Mouse (Mus musculus) left cerebral cortex, postnatal 10 days (tissue): ENCODE data around the gene Dnajc5g. TPM values are rescaled to one million over a fixed set of nuclear protein-coding genes. Genes with fewer than 3 reads are reported as not detected.

Experiments
- DNase-seq, 2 experiments: peaks; one replicate each; pipeline ENCODE4 v3.0.0; 2021 to 2022; ENCODE audit warnings: low spot score in 2 of 2, mixed read lengths in 1 of 2; ENCODE audit errors: extremely low spot score in 1 of 2
- intact Hi-C: fragments of 180-260 bp; cut with DNase I; formaldehyde crosslinking; loops from one replicate; pipeline ENCODE4 v1.15.1; 2025
- total RNA-seq, 2 experiments: library from RNA; stranded (reverse); gene quantifications; 2 replicates each; pipeline ENCODE4 v1.2.3; 2021

Gene Dnajc5g
- total RNA-seq, 2 experiments from 2014 or later, result not detected

DNA sequence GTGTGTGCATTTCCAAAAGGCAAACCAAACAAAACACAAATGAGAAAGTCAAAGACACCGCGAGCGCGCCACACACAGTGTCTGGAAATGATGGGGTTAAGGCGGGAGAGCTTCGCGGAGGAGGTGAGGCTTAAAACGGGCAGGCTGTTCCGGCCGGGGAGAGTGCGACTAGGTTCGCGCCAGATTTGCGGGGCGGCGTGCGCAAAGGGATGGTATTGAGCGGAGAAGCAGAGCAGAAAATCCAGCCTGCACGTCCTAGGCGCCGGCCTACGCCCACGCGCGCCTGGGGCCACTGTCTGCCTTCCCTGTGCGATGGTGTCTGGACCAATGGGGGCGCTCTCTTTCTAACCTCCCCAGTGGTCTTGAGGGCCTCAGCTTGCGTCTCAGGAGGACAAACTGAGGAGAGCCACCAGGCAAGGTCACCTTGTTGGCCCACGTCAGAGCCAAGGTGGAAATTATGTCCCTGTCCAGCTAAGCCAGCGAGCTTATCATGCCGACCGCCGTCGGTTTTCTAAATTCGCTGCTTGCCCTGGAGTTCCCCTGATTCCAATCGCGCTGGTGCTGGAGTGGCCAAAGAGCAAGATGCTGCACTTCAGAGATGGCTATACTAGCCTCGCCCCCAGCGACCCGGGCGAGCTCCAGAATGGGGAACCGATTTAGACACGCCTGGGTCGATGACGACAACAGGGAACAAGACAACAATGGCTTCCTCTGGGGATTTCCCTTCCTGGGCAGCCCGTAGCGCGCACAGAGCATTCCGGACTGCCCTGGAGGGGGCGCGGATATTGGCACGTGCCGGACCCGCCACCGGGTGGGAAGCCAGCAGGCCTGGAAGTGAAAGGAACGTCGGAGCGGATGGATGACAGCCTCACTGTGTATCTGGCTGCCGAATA is 11.0 kb upstream of the Dnajc5g start:
- DNase-seq, result peak in 1 of 2 experiments; percentile 75
- intact Hi-C loops, result no loop called here

- DNase-seq, result no peak
- intact Hi-C loops, result no loop called here
These were observed 10.2 kb upstream of the Dnajc5g start for GRCm38 (mm10) chr5:31095711-31096480.

DNA sequence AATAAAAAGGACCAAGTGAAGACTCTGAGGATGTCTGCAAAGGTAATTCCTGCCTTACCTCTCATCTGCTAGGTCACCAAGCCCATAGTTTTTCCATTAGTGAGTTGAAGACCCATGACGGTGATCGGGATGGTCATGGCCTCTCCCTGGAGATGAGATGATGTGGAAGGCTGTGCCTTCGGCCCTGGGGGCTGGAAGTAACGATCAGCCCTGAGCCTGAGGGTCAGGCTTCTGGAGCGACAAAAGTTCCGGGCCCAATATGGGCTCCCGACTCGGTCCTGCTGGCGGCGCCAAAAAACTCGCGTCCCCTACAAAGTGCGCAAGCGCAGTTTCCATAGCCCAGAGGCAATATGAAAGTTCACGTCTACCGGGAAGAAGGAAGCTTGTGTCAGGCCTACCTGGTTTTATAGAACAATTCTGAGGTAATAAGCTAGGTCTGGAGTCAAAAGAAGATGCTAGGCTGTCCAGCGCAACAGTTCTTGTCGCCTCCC is 2.0 kb downstream of the Dnajc5g start, which contains the start of gene Slc30a3:
Slc30a3 (minus strand) TSS at position 238 of the 491 bp plus-strand sequence.
- intact Hi-C loops, result no loop called here
- no peak for DNase-seq

GRCm38 (mm10) chr5:31110781-31111180 is 4.7 kb downstream of the Dnajc5g start:
- intact Hi-C loops, result no loop called here
- DNase-seq, result no peak

GRCm38 (mm10) chr5:31116354-31116753 is 10.3 kb downstream of the Dnajc5g start, which contains the start of gene Trim54:
Gene Trim54, plus strand, starts transcription at chr5:31116712.
- DNase-seq, result no peak

DNA sequence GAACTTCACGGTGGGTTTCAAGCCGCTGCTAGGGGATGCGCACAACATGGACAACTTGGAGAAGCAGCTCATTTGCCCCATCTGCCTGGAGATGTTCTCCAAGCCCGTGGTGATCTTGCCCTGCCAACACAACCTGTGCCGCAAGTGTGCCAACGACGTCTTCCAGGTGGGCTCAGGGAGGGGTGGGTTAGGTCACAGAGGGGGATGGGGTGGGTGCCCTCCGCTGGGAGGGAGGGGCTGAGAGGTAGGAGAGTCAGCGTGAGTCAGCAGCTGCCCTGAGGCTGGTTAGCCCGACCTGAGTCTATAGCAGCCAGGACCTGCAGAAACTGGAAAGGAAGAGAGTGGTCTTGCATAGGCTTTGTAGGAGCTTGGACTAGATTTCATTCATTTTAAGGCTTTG is 10.8 kb downstream of the Dnajc5g start:
- intact Hi-C loops, result no loop called here
- DNase-seq, result no peak

More at GRCm38 (mm10) chr5:31116354-31116753, 10.3 kb downstream of the Dnajc5g start, which contains the start of gene Trim54:
- intact Hi-C loops, result no loop called here

DNA sequence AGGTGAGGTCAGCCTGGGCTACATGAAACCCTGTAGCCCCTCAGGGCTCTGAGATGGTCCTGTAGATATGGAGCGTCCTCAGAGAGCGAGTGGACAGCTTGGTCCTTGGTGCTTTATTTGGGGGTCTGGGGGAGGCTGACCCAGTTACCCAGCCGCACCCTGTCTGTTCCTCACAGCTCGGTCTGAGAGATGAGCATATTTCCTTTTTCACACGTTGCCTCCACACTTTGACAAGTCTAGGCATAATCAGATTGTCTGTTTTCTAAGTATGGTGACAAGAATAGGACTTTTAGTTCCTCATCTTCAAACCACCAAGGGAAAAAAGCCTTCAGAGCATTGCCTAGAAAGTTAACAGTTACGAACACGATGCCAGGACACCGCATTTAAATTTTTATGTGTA is 15.0 kb downstream of the Dnajc5g start:
- intact Hi-C loops, result no loop called here
- peak in 1 of 2 experiments; percentile 50 for DNase-seq

GRCm38 (mm10) chr5:31123481-31123880 is 17.4 kb downstream of the Dnajc5g start:
- DNase-seq, result no peak
- intact Hi-C loops, result no loop called here

GRCm38 (mm10) chr5:31126050-31126449 is 20.0 kb downstream of the Dnajc5g start:
- intact Hi-C loops, result no loop called here
- DNase-seq, result no peak

DNA sequence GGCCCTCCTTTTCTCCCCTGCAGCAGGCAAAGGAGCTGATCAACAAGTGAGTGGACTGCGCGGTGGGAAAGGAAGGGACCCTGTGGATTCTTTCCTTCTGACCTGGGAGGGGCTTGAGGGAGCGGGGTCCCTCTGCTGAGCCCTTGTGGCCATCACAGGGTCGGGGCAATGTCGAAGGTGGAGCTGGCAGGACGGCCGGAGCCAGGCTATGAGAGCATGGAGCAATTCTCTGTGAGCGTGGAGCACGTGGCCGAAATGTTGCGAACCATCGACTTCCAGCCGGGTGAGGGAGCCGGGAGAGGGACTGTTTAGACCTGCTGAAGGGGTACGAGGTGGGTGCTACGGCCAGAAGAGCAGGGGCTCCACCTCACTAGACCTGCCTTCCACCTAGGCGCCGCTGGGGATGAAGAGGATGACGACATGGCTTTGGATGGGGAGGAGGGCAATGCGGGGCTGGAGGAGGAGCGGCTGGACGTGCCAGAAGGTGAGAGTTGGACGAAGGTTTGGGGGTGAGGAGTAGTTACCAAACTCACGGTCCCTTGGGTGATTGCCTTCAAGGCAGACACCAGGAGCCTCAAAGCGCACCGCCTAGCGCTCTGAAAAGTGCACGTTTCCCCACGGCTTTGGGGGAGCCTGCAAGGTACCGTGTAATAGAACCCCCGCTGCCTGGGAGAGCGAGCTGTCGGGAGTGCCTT is 30.8 kb downstream of the Dnajc5g start:
- intact Hi-C loops, result no loop called here
- DNase-seq, result no peak

- DNase-seq, result no peak
- intact Hi-C loops, result no loop called here
These were observed 31.6 kb downstream of the Dnajc5g start for GRCm38 (mm10) chr5:31137658-31138057.

DNA sequence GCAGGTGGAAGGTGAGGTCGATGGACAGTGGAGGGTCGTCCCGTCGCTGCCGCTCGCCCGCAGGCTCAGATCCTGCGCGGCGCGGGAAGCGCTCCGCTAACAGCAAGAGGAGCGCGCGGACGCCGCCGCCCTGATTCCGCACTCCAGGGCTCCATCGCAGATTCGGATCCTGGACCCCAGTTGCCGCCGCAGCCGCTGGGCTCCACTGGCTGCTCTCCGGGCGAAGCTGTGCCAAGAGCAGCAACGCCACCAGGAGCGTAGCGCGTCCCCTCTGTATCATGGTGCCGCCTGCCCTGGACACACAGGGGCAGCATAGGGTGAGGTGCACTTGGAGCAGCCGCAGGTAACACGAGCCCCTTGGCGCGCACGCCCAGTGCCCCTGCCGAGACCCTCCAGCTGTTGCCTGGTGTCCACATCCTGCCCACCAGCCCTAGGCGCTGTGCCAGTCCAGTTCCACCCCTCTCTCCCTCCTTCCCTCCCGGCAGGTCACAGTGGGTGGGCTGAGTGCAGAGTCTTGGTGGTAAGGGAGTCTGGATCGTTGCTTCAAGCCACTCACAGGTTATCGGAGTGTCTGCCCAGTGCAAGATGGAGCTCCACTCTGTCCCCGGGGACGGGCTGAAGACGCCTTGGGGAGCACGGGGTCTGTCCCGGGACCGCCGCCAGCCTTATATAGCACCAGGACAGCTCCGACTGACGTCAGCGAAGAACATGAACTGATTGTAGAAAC is 32.3 kb downstream of the Dnajc5g start, which contains the start of gene Ucn:
Ucn (minus strand) TSS at position 589 of the 727 bp plus-strand sequence.
- DNase-seq, result peak in 1 of 2 experiments; percentile 40
- intact Hi-C loops, result no loop called here

DNA sequence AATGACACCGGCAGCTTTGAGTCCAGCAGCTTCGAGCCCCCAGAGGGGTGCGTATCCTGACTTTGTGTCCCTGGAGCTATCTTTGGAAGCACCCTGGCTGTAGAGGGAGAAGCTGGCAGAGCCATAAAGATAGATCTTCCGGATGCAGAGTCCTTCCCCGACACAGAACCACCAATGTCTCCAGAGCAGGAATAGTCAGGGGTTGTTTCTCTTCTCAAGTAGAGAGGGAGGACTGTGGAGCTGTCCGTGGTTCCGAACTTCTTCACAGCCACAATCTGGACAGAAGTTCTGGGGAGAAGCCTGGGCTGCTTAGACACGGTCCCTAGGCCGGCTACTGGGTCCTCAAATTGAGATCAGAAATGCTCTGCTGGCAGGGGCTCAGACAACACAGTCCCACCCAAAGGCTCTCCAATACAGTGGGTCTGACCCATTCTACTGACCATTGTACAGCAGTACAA is 32.9 kb downstream of the Dnajc5g start:
- intact Hi-C loops, result no loop called here

GRCm38 (mm10) chr5:31149781-31150180 is 43.7 kb downstream of the Dnajc5g start:
- DNase-seq, result no peak

More for the DNA sequence above, 32.9 kb downstream of the Dnajc5g start:
- DNase-seq, result no peak

GRCm38 (mm10) chr5:31151746-31152145 is 45.7 kb downstream of the Dnajc5g start:
- DNase-seq, result no peak

More at GRCm38 (mm10) chr5:31149781-31150180, 43.7 kb downstream of the Dnajc5g start:
- intact Hi-C loops, result no loop called here

GRCm38 (mm10) chr5:31153516-31154151 is 47.5 kb downstream of the Dnajc5g start:
- no peak for DNase-seq
- intact Hi-C loops, result no loop called here

More at GRCm38 (mm10) chr5:31151746-31152145, 45.7 kb downstream of the Dnajc5g start:
- intact Hi-C loops, result no loop called here

DNA sequence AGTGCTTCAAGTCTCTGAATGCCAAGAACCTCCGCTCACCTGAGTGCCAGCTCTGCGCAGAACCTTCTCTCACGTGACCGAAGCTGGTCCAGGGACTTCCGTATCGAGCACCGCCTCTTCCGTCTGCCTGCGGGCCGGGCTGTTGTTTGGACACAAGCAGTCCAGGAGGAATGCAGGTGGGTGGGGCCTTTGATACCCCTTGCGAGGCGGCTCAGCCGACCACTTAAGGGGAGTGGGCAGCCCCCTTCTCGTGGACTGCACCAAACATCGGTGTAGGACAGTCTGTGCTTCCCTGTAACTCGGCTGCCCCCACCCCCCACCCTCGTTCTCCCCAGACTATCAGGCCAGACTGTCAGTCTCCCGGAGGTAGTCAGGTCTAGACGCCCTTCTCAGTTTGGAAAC is 48.1 kb downstream of the Dnajc5g start, which contains the start of gene Mpv17:
Mpv17 (minus strand) TSS at position 100 of the 402 bp plus-strand sequence.
- intact Hi-C loops, result no loop called here
- DNase-seq, result peak; percentile 77 to 88
